Mouse (Mus musculus) layer of hippocampus, adult 2 months (tissue): ENCODE data around the gene E2f8. TPM values are rescaled to one million over a fixed set of nuclear protein-coding genes. Genes with fewer than 3 reads are reported as not detected.

Experiments used
- DNase-seq, 2 experiments: peaks; one replicate each; pipeline ENCODE4 v3.0.0; 2022; ENCODE audit warnings: low spot score in 2 of 2
- H3K27ac ChIP-seq: fragments of 200-600 bp; 2 replicates; pipeline ENCODE4 v1.8.1; 2022
- H3K4me3 ChIP-seq: fragments of 200-600 bp; 2 replicates; pipeline ENCODE4 v1.8.1; 2022; ENCODE audit warnings: mild to moderate bottlenecking
- CTCF ChIP-seq: fragments of 200-600 bp; conservative IDR thresholded peaks from 2 replicates; pipeline ENCODE4 v1.8.1; 2022; ENCODE audit warnings: antibody characterized with exemption, mild to moderate bottlenecking, moderate library complexity
- total RNA-seq, 2 experiments: library from RNA; stranded (reverse); gene quantifications; 2 replicates each; pipeline ENCODE4 v1.2.3; 2021

E2f8 gene
- total RNA-seq, 2 experiments from 2014 or later, result 0.25 to 0.49 TPM

DNA sequence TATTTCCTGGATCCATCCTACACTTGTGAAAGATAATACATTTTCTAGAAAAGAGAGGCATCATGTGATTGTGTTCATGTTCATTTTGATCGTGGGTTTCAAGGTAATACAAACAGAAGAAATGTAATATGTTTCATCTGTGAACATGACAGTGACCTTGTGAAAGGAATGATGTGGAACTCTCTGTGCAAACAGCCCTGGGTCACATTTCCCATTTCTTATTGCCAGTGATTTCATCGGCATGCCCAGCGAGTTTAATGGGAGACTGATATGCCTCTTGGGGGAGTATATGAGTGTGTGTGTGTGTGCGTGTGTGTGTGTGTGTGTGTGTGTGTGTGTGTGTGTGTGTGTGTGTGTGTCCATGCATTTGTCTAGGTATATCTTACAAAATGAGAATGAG is 39.9 kb downstream of the E2f8 start:
- H3K27ac ChIP-seq, result no peak overlapping the region
- no peak for TF ChIP-seq CTCF
- H3K4me3 ChIP-seq, result no peak overlapping the region
- no peak for DNase-seq

DNA sequence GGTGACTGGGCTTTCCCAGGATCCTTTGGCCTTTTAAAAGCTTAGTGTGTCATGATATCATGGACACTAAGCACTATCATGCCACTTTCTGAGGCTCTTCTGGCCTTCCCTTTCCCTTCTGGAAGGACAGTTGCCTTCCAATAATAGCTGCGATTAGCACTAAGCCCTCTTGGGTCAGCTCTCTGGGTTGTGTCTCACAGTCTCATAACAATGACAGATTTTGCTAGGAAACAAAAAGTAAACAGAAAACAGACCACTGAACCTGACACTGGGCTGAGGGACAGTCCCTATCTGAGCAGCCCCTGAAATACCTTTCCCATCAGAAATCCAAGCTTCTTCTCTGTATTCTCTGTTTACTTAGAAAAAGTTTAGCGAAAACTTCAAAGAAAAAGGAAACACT is 40.9 kb downstream of the E2f8 start:
- H3K4me3 ChIP-seq, result no peak overlapping the region
- no peak for TF ChIP-seq CTCF
- no peak overlapping the region for H3K27ac ChIP-seq
- DNase-seq, result no peak

DNA sequence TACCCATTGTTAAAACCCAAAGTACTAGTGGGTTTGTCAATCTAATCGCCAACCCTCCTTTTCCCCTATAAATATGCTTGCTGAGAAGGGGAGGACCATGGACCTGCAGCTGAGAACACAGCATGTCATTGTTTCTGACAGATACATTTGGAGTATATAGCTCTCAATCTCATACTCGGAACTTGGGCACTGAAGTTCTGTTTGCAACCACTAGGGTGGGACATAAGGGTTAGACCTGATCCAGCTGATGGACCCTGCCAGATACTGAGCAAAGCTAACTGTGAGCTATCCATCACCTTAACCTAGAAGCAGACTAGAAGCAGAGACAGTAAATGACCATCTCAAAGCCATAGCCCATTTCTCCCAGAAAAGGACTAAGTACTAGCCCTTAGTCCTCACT is 43.0 kb downstream of the E2f8 start:
- H3K4me3 ChIP-seq, result no peak overlapping the region
- no peak for DNase-seq
- TF ChIP-seq CTCF, result peak; percentile 47
- H3K27ac ChIP-seq, result no peak overlapping the region

DNA sequence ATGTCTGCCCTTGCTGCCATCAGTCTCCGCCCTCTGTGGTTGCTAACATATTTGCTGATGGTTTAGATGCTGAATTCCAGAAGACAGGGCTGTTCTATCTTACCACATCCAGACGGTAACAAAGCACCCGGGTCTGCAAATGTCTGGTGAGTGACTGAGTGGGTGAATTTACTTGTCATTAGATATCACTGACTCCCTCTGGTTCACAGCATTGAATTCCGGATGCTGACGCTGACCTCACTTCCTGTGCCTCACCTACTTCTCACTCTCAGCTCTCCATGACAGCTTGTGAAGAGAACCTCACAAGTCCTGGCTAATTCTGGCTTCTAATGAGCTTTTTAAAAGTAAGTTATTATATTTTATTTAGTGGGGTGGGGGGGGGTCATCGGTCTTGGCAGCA is 44.4 kb downstream of the E2f8 start:
- DNase-seq, result no peak
- Histone ChIP-seq H3K4me3 (no peak overlapping the region), H3K27ac (no peak overlapping the region)
- TF ChIP-seq CTCF, result no peak

DNA sequence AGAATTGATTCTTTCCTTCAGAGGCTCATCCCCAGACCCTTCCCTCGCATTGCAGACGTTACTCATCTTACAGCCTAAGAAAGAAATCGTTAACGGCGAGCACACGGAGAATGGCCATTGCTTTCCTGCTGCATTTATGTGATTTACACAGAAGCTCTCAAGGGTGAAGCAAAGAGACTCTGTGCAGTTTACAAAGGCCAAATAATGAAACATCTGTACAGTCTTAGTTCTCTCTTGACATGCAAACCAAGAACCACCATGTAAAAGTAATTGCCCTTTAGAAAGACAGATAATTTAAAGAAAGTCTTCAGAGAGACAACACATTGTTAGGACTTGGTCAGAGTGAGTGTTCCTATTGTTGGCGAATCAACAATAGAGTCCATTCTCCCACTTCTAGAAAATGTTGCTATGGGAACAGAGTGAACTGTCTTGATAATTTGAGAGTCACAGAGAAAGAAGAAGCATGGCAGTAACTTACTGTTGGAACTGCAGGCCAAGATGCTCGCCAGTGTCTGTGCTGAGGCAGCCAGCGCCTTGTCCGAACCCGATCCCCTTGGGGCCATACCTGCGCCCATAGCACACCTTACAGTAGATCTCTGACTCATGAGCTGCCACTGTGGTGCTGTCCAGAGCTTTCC is 46.3 kb downstream of the E2f8 start:
- Histone ChIP-seq H3K4me3 (no peak overlapping the region), H3K27ac (no peak overlapping the region)
- no peak for TF ChIP-seq CTCF
- no peak for DNase-seq

DNA sequence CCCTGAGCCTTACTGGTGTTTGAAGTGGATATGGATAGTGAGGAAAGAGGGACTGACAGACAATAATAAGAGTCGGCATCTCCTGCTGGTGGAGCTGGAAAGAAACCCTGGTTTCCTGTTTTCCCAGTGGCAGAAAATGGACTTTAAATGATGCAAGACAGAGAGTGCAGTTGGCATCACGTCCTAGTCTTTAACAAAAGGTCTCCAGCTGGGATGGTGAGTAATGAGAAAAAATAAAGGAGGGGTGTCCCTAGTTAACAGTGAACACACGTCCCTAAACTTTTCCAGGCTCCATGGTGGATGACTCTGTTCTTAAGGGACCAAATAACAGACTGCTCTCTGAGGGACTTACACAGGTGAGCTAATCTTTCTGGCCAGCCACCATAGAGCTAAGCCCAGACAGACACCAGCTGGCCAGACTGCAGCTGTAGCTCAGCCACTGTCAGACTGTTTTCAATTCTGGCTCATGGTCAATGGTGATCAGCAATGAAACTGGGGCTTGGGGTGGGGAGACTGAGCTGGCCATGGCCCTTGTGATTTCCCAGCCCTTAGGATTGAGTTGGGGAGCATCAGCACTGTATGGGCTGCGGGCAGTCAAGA is 46.9 kb downstream of the E2f8 start:
- TF ChIP-seq CTCF, result no peak
- Histone ChIP-seq H3K27ac (no peak overlapping the region), H3K4me3 (no peak overlapping the region)
- no peak for DNase-seq

DNA sequence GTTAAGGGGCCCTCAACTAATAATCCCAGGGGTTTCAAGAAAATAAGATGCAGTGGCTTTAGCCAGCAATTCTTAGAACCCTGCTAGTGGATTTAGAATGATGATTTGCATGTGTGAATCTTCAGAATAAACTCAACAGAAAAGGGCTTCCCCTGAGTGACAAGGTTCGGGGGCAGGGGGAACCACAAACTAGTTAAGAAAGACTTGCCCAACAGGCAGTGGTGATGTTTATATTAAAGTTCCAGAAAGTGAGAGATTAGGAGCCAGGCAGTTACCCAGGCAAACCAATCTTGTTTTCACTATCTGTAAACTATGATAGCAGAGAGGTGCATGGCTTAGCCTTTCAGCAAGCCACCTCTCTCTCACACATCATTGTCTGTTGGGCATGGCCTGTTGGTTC is 48.7 kb downstream of the E2f8 start:
- Histone ChIP-seq H3K27ac (no peak overlapping the region), H3K4me3 (no peak overlapping the region)
- TF ChIP-seq CTCF, result no peak
- DNase-seq, result no peak

DNA sequence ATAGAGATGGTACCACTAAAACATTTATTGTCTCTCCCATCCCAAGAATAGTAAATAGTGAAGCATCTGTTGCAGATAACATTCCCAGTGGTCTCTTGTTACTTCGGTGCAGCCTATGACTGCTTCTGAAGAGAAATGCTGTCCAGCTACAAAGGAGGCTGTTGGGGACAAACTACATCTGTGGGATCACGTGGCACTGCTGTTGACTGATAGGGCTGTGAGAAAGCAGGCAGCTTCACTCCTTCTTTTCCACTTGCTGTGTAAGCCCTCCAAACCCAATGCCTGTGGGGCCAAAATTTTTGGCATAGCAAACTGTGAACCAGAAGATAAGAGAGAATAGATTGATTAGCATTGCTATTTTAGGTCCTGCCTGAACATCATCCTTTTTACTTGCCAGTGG is 51.0 kb downstream of the E2f8 start:
- TF ChIP-seq CTCF, result no peak
- H3K27ac ChIP-seq, result no peak overlapping the region
- no peak for DNase-seq
- no peak overlapping the region for H3K4me3 ChIP-seq

DNA sequence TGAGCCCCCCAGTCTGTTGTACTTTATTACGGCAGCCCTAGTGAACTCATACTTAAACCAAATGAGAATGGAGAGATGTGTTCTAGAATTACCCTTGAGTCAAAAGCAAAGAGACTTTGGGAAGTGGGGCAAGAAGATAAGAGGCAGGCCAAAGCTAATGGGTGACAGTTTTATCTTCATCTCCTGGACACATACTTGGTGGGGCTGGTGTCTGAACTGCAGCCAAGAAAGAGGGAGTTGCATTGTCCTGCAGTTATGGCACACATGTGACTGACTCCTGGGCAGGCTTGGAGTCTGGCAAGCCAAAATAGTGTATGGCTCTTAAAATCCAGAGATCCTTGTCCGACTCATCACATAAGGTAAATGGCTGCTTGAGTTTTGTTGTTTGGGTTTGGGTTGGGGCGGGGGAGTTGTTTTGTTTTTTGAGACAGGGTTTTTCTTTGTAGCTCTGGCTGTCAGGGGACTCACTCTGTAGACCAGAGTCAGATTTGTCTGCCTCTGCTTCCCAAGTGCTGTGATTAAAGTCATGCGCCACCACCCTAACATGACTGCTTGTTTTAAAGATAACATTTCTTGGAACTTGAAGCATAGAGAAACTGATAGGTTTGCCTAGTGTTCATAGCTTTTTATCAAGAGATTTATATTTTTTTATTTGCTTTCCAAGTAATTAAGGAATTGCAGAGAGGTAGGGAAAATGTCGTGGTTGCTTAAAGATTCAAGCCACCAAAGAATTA is 52.1 kb downstream of the E2f8 start:
- no peak for DNase-seq
- TF ChIP-seq CTCF, result no peak
- H3K27ac ChIP-seq, result no peak overlapping the region
- no peak overlapping the region for H3K4me3 ChIP-seq

DNA sequence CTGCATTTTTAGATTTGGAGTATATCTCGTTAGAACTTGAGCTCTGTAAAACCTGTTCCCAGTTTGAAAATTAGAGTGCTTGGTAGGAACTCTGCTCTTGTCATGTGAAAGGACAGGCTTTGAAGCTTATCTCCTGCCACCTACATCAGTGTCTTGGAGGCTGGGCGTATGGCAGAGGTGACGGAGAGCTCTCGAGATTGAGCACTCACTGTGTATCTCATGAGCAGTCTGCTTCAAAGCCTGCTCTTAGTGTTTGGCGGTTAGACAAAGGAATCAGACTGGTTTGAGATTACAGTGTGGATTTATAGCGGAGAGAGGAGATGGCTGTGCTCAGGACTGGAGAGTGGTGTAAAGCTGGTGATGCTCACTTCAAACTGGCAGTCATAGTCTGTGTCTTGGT is 56.2 kb downstream of the E2f8 start:
- no peak for TF ChIP-seq CTCF
- Histone ChIP-seq H3K4me3 (no peak overlapping the region), H3K27ac (no peak overlapping the region)
- no peak for DNase-seq

DNA sequence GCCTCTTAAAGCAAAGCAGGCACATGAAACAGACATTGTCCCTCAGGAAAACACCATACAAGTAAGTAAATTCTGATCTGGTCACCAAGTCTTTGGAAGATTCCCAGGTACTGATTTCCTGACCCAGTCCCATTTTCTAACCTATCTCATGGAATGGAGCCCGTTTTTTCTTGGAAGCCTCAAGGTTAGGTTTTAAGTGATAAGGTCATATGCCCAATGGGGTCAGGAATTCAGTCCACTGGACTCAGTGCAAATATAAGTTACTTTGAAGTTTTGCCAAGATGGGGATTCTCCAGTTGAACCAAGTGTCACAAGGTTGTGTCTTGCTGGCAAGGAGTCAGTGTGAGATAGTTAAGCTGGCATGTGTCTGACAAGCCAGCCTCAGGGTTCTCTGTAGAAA is 56.7 kb downstream of the E2f8 start:
- no peak for TF ChIP-seq CTCF
- Histone ChIP-seq H3K27ac (no peak overlapping the region), H3K4me3 (no peak overlapping the region)
- no peak for DNase-seq

DNA sequence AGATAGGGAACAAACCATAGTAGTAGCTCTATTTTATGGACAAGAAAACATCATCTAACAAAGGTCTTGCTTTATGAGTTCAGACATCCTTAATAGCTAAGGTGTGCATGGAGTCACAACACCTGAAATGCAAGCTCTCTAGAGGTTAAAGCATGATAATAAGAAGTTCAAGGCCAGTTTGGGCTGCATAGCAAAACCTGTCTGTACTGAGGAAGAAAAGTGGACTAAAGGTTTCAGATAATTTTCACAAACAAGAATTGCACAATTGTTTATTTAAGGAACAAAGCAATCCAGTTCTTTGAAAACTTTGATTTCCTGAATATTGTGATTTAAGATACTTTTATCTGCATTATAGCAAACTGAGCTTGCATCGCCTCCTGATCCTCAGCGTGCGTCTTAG is 57.8 kb downstream of the E2f8 start:
- no peak for TF ChIP-seq CTCF
- no peak overlapping the region for H3K27ac ChIP-seq
- no peak for DNase-seq
- H3K4me3 ChIP-seq, result no peak overlapping the region

DNA sequence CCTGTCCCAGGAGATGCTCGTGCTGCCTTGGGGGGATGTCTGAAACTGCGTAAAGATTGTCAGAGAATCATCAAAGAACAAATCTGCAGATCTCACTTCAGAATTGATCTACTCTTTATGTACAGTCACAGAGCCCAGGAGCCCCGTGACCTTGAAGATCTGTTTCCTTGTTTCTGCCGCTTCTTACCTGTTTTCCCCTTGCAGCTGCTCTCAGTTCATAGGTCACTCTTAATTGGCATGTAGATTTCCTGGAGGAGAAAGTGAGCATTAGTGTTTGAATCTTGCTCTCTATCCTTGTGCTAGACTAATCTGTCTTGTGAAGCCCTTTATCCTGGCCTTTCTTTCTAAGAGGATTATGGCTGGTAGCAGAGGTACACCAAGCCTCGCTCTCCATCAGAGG is 59.7 kb downstream of the E2f8 start:
- Histone ChIP-seq H3K27ac (no peak overlapping the region), H3K4me3 (no peak overlapping the region)
- TF ChIP-seq CTCF, result no peak
- no peak for DNase-seq

Other genes starting within 250 kb of the E2f8 start
- gene Mrgprb3, start 237.8 kb downstream of the E2f8 start, total RNA-seq, result not detected
- 10 to 100 TPM; 20.3 to 23.0 TPM for gene Zdhhc13, start 92.6 kb downstream of the E2f8 start, total RNA-seq
- gene Csrp3, start 33.6 kb downstream of the E2f8 start, total RNA-seq, result not detected
- 100 to 1,000 TPM in 1 of 2 experiments, 10 to 100 TPM in 1; 84.8 to 106 TPM for gene Nav2, start 27.1 kb upstream of the E2f8 start, total RNA-seq